Comparison of ENCODE assay signal across 8 mouse cellular contexts in the genomic region with DNA sequence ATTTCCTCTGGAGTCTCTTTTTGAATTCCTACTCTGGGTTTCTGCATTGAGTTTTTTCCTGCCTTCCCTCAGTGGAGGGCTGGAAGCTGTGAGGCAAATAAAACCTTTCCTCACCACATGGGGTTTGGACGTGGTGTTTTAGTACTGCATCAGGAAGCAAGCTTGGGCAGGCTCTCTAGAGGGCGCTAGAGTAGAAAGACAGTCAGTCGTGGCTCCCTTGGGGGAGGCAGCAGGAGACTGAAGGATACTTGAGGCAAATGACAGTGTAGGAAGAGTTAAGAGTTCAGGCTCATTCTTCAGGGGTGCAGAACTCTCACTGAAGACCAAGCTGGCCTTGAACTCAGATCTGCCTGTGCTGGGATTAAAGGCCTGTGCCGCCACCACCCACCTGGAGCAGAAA.
DNase-seq lines count a peak whose midpoint lies in the region; ATAC-seq and TF ChIP-seq lines count a peak whose summit lies in the region.

No protein-coding gene starts in this region.

- intact Hi-C loops in gastrocnemius, adult 2 months (cut with DNase I), result no loop called here

- H3K27ac ChIP-seq in gastrocnemius, adult 2 months, result no peak overlapping the region

- H3K4me3 ChIP-seq in gastrocnemius, adult 2 months, result no peak overlapping the region

- TF ChIP-seq CTCF in gastrocnemius, adult 2 months (IDR thresholded peaks at IDR 0.05), result peak; percentile 49

- ATAC-seq in inflammation-experienced regulatory T-cells, adult 6 months, result no peak

- DNase-seq in gastrocnemius, adult 2 months, result peak; percentile 24
- no peak for DNase-seq in gastrocnemius, postnatal 25 days
- peak; percentile 14 for DNase-seq in ovary, postnatal 36 days (ENCODE audit: low spot score)
- DNase-seq in ovary, adult 18-20 months (ENCODE audit: low spot score), result no peak
- DNase-seq in c-Kit-positive CD71-positive TER-119-positive erythroid progenitor cells, embryonic 14.5 days (ENCODE audit: low spot score), result peak; percentile 16
- peak; percentile 35 for DNase-seq in thymus, postnatal 25 days
- no peak for DNase-seq in cerebellum, postnatal 25 days

Comparison
In these comparisons a context has a peak if more than half of its experiments do, and no peak if none do; other contexts are left out.
1. DNase-seq: peak in gastrocnemius, adult 2 months (single experiment), ovary, postnatal 36 days (single experiment), c-Kit-positive CD71-positive TER-119-positive erythroid progenitor cells, embryonic 14.5 days (single experiment) and thymus, postnatal 25 days (single experiment); none in gastrocnemius, postnatal 25 days (single experiment), ovary, adult 18-20 months (single experiment) and cerebellum, postnatal 25 days (0 of 2).